Mouse (Mus musculus): Measurements from ENCODE around the gene Duox1. TPM values are rescaled to one million over a fixed set of nuclear protein-coding genes. Genes with fewer than 3 reads are reported as not detected.

The Duox1 gene
- total and polyA plus RNA-seq, 3 experiments = not detected

DNA sequence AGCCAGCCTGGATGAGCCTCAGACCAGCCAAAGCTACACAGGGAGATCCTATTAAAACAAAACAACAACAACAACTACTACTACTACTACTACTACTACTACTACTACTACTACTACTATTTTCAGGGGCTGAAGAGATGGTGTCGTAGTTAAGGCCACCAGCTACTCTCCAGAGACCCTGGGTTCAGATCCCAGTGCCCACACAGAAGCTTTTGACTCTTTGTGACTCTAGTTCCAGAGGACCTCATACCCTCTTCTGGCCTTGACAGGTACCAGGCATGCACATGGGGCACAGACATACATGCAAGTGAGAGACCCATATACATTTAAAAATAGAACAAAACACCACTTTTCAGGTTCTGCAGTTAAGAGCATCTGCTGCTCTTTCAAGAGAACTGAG is 57.1 kb downstream of the Duox1 start:
- dilution Hi-C loops (cut with MboI; ENCODE audit: extremely low pct_ligation_motif_present, extremely low pct_unique_long_range_greater_than_20kb, low sequenced_read_pairs) (no loop called here), in situ Hi-C loops (cut with MboI; ENCODE audit: low pct_ligation_motif_present, low pct_unique_long_range_greater_than_20kb, low sequenced_read_pairs) (no loop called here)
- no peak overlapping the region for H3K27ac ChIP-seq (ENCODE audit: insufficient read depth, low read depth)
- no peak for TF ChIP-seq GABPA (IDR thresholded peaks at IDR 0.05; ENCODE audit: insufficient replicate concordance, low read depth, low read length)
- no peaks in the 10 kb centered on the region for H3K9me3 ChIP-seq (replicated peaks; ENCODE audit: low read length)
- H3K4me2 ChIP-seq (ENCODE audit: insufficient read depth, low read depth, poor library complexity, severe bottlenecking) = no peak overlapping the region
- H3K9ac ChIP-seq (ENCODE audit: insufficient read depth, low read depth) = no peak overlapping the region
- H3K4me3 ChIP-seq (replicated peaks in 1 of 3; ENCODE audit: low read depth in 2 of 3, low read length in 2 of 3, poor library complexity in 1 of 3) = no peak overlapping the region
- peaks cover 9% of the 10 kb centered on the region for H3K27me3 ChIP-seq (replicated peaks)
- H3K79me2 ChIP-seq (replicated peaks; ENCODE audit: control insufficient read depth, extremely low read depth, insufficient read depth, poor library complexity, severe bottlenecking) = no peaks in the 10 kb centered on the region
- H3K4me1 ChIP-seq (ENCODE audit: control insufficient read depth in 1 of 2, insufficient read depth in 2 of 2) = peaks cover 8 to 27% of the 10 kb centered on the region in 2 experiments
- no peaks in the 10 kb centered on the region for H3K36me3 ChIP-seq (replicated peaks in 1 of 2; ENCODE audit: control insufficient read depth in 1 of 2, insufficient read depth in 1 of 2, low read length in 1 of 2)
- DNase-seq (ENCODE audit: extremely low read depth) = no peak

DNA sequence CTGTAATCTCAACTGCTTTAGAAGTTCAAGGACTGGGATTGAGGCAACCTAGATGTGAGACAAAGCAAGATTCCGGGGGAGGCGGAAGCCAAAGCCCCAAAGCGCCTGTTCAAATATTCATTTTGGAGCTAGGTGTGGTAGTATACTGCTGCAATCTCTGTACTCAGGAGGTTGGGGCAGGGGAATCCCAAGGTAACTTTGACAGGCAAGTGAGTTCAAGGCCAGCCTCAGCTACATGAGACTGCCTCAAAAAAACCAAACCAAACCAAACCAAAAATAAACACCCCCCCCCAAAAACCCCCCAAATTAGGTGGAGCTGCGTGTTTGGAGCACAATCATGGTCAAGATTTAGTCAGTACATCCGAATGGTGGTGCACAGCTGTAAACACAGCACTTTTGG is 58.5 kb downstream of the Duox1 start:
- H3K27me3 ChIP-seq (replicated peaks) = peaks cover 2% of the 10 kb centered on the region
- dilution Hi-C loops (cut with MboI; ENCODE audit: extremely low pct_ligation_motif_present, extremely low pct_unique_long_range_greater_than_20kb, low sequenced_read_pairs) = no loop called here

GRCm38 (mm10) chr2:122374666-122375331 is 59.3 kb downstream of the Duox1 start:
- Histone ChIP-seq H3K9me3 (replicated peaks; ENCODE audit: low read length) (no peaks in the 10 kb centered on the region), H3K4me1 (ENCODE audit: control insufficient read depth in 1 of 2, insufficient read depth in 2 of 2) (peaks cover 14 to 27% of the 10 kb centered on the region in 2 experiments), H3K27me3 (replicated peaks) (peaks cover 3% of the 10 kb centered on the region), H3K9ac (ENCODE audit: insufficient read depth, low read depth) (peak overlapping the region; percentile 72), H3K27ac (ENCODE audit: insufficient read depth, low read depth) (no peak overlapping the region), H3K79me2 (replicated peaks; ENCODE audit: control insufficient read depth, extremely low read depth, insufficient read depth, poor library complexity, severe bottlenecking) (no peaks in the 10 kb centered on the region), H3K4me3 (replicated peaks in 1 of 3; ENCODE audit: low read depth in 2 of 3, low read length in 2 of 3, poor library complexity in 1 of 3) (peak overlapping the region; percentile 43 to 78 (median 61)), H3K36me3 (replicated peaks in 1 of 2; ENCODE audit: control insufficient read depth in 1 of 2, insufficient read depth in 1 of 2, low read length in 1 of 2) (no peaks in the 10 kb centered on the region), H3K4me2 (ENCODE audit: insufficient read depth, low read depth, poor library complexity, severe bottlenecking) (peak overlapping the region; percentile 90)
- dilution Hi-C loops (cut with MboI; ENCODE audit: extremely low pct_ligation_motif_present, extremely low pct_unique_long_range_greater_than_20kb, low sequenced_read_pairs) (no loop called here), in situ Hi-C loops (cut with MboI; ENCODE audit: low pct_ligation_motif_present, low pct_unique_long_range_greater_than_20kb, low sequenced_read_pairs) (loop anchor here (25.0 kb wide), 1 partner anchor 238 kb away; the partner anchor contains the start of gene Gatm)
- TF ChIP-seq USF1 (IDR thresholded peaks at IDR 0.05; ENCODE audit: low read depth, low read length) (no peak), SIN3A (IDR thresholded peaks at IDR 0.05; ENCODE audit: low read length) (no peak), GABPA (IDR thresholded peaks at IDR 0.05; ENCODE audit: insufficient replicate concordance, low read depth, low read length) (no peak), JUND (conservative IDR thresholded peaks at IDR 0.05; ENCODE audit: low read depth, low read length) (no peak), JUN (IDR thresholded peaks at IDR 0.05; ENCODE audit: insufficient read depth, low read depth, low read length) (no peak), POLR2A (IDR thresholded peaks at IDR 0.05; ENCODE audit: low read depth, low read length) (no peak), USF2 (conservative IDR thresholded peaks at IDR 0.05; ENCODE audit: low read depth, low read length) (no peak), CHD2 (IDR thresholded peaks at IDR 0.05; ENCODE audit: low read length) (no peak), MYC (IDR thresholded peaks at IDR 0.05; ENCODE audit: low read depth, low read length) (no peak), POLR2AphosphoS2 (IDR thresholded peaks at IDR 0.05; ENCODE audit: low read depth, low read length) (no peak), IRF4 (IDR thresholded peaks at IDR 0.05; ENCODE audit: low read depth, low read length) (no peak), MAZ (IDR thresholded peaks at IDR 0.05; ENCODE audit: low read depth, low read length) (no peak), MAFK (IDR thresholded peaks at IDR 0.05; ENCODE audit: insufficient replicate concordance, low read length) (no peak), ZC3H11A (IDR thresholded peaks at IDR 0.05; ENCODE audit: low read depth, low read length) (no peak)
- no peak for DNase-seq (ENCODE audit: extremely low read depth)

More for the DNA sequence above, 58.5 kb downstream of the Duox1 start:
- Histone ChIP-seq H3K27ac (ENCODE audit: insufficient read depth, low read depth) (no peak overlapping the region), H3K9ac (ENCODE audit: insufficient read depth, low read depth) (no peak overlapping the region), H3K4me3 (replicated peaks in 1 of 3; ENCODE audit: low read depth in 2 of 3, low read length in 2 of 3, poor library complexity in 1 of 3) (no peak overlapping the region), H3K9me3 (replicated peaks; ENCODE audit: low read length) (no peaks in the 10 kb centered on the region), H3K79me2 (replicated peaks; ENCODE audit: control insufficient read depth, extremely low read depth, insufficient read depth, poor library complexity, severe bottlenecking) (no peaks in the 10 kb centered on the region), H3K4me1 (ENCODE audit: control insufficient read depth in 1 of 2, insufficient read depth in 2 of 2) (peaks cover 11 to 26% of the 10 kb centered on the region in 2 experiments), H3K36me3 (replicated peaks in 1 of 2; ENCODE audit: control insufficient read depth in 1 of 2, insufficient read depth in 1 of 2, low read length in 1 of 2) (no peaks in the 10 kb centered on the region), H3K4me2 (ENCODE audit: insufficient read depth, low read depth, poor library complexity, severe bottlenecking) (0 out of 2 replicates have a peak overlapping the region, but pooled peaks have one; percentile 27)
- peak; percentile 52 for DNase-seq (ENCODE audit: extremely low read depth)
- TF ChIP-seq USF1 (IDR thresholded peaks at IDR 0.05; ENCODE audit: low read depth, low read length) (no peak), KAT2A (IDR thresholded peaks at IDR 0.05; ENCODE audit: insufficient replicate concordance, low read length) (no peak), MEF2A (IDR thresholded peaks at IDR 0.05; ENCODE audit: borderline replicate concordance, low read depth, low read length) (peak; percentile 49; the same call in 1 of the 2 replicates)
- in situ Hi-C loops (cut with MboI; ENCODE audit: low pct_ligation_motif_present, low pct_unique_long_range_greater_than_20kb, low sequenced_read_pairs) = no loop called here

All from CH12.LX (cell line).